Mouse (Mus musculus): Measurements from ENCODE around the gene Car4. TPM values are rescaled to one million over a fixed set of nuclear protein-coding genes. Genes with fewer than 3 reads are reported as not detected.

Car4 gene
- total and polyA plus RNA-seq, 2 experiments from 2014 or later = 2.0 to 12.3 TPM

GRCm38 (mm10) chr11:84943948-84944347 lies 13.6 kb upstream of the Car4 start:
- Histone ChIP-seq H3K9ac (replicated peaks; ENCODE audit: low read length) (no peak overlapping the region), H3K27ac (no peak overlapping the region), H3K36me3 (ENCODE audit: insufficient read depth, low read length) (no peaks in the 10 kb centered on the region), H3K27me3 (ENCODE audit: insufficient read depth, low read length) (no peaks in the 10 kb centered on the region), H3K4me1 (ENCODE audit: insufficient read depth, low read length) (peaks cover 16% of the 10 kb centered on the region; the same call in 1 of the 2 replicates), H3K4me2 (ENCODE audit: low read depth, low read length) (peak overlapping the region; percentile 25), H3K4me3 (ENCODE audit: low read length) (no peak overlapping the region), H3K9me3 (ENCODE audit: low read length) (no peaks in the 10 kb centered on the region)
- DNase-seq (ENCODE audit: low spot score) (peak; percentile 53), ATAC-seq (no peak)
- WGBS = 4% methylated on average over 15 of the region's 15 CpGs
- no peak for TF ChIP-seq CTCF (IDR thresholded peaks at IDR 0.05; ENCODE audit: low read depth)

GRCm38 (mm10) chr11:84944639-84945435 lies 12.7 kb upstream of the Car4 start:
- DNase-seq (ENCODE audit: low spot score) (no peak), ATAC-seq (peak; percentile 60; the same call in 1 of the 2 replicates)
- no peak overlapping the region for H3K4me3 ChIP-seq (ENCODE audit: low read length)
- peaks cover 14% of the 10 kb centered on the region; the same call in 1 of the 2 replicates for H3K4me1 ChIP-seq (ENCODE audit: insufficient read depth, low read length)
- H3K27me3 ChIP-seq (ENCODE audit: insufficient read depth, low read length) = no peaks in the 10 kb centered on the region
- no peak overlapping the region for H3K9ac ChIP-seq (replicated peaks; ENCODE audit: low read length)
- no peak overlapping the region for H3K4me2 ChIP-seq (ENCODE audit: low read depth, low read length)
- 10% methylated on average over 12 of the region's 12 CpGs for WGBS
- H3K36me3 ChIP-seq (ENCODE audit: insufficient read depth, low read length) = no peaks in the 10 kb centered on the region
- H3K27ac ChIP-seq = no peak overlapping the region
- no peak for TF ChIP-seq CTCF (IDR thresholded peaks at IDR 0.05; ENCODE audit: low read depth)
- no peaks in the 10 kb centered on the region for H3K9me3 ChIP-seq (ENCODE audit: low read length)

- Histone ChIP-seq H3K9me3 (ENCODE audit: low read length) (no peaks in the 10 kb centered on the region), H3K9ac (replicated peaks; ENCODE audit: low read length) (no peak overlapping the region), H3K27ac (no peak overlapping the region), H3K36me3 (ENCODE audit: insufficient read depth, low read length) (no peaks in the 10 kb centered on the region), H3K4me3 (ENCODE audit: low read length) (no peak overlapping the region), H3K4me2 (ENCODE audit: low read depth, low read length) (no peak overlapping the region), H3K4me1 (ENCODE audit: insufficient read depth, low read length) (0 out of 2 replicates have a peak, but pooled peaks cover 9% of the 10 kb centered on the region), H3K27me3 (ENCODE audit: insufficient read depth, low read length) (no peaks in the 10 kb centered on the region)
- no peak for TF ChIP-seq CTCF (IDR thresholded peaks at IDR 0.05; ENCODE audit: low read depth)
- DNase-seq (ENCODE audit: low spot score) (no peak), ATAC-seq (no peak)
- WGBS = 77% methylated on average over 3 of the region's 3 CpGs
Observed at GRCm38 (mm10) chr11:84945841-84946240, 11.7 kb upstream of the Car4 start.

- DNase-seq (ENCODE audit: low spot score) (peak; percentile 74), ATAC-seq (peak; percentile 73)
- Histone ChIP-seq H3K9me3 (ENCODE audit: low read length) (no peaks in the 10 kb centered on the region), H3K36me3 (ENCODE audit: insufficient read depth, low read length) (no peaks in the 10 kb centered on the region), H3K4me2 (ENCODE audit: low read depth, low read length) (no peak overlapping the region), H3K4me1 (ENCODE audit: insufficient read depth, low read length) (0 out of 2 replicates have a peak, but pooled peaks cover 9% of the 10 kb centered on the region), H3K27me3 (ENCODE audit: insufficient read depth, low read length) (no peaks in the 10 kb centered on the region), H3K4me3 (ENCODE audit: low read length) (no peak overlapping the region), H3K27ac (peak overlapping the region; percentile 43; the same call in 1 of the 2 replicates), H3K9ac (replicated peaks; ENCODE audit: low read length) (no peak overlapping the region)
- 28% methylated on average over 6 of the region's 6 CpGs for WGBS
- no peak for TF ChIP-seq CTCF (IDR thresholded peaks at IDR 0.05; ENCODE audit: low read depth)
Observed at GRCm38 (mm10) chr11:84947206-84947605, 10.4 kb upstream of the Car4 start.

- 29% methylated on average over 3 of the region's 3 CpGs for WGBS
- H3K27ac ChIP-seq = peak overlapping the region; percentile 16; the same call in 1 of the 2 replicates
- H3K27me3 ChIP-seq (ENCODE audit: insufficient read depth, low read length) = no peaks in the 10 kb centered on the region
- DNase-seq (ENCODE audit: low spot score) = no peak
- 0 out of 2 replicates have a peak, but pooled peaks cover 9% of the 10 kb centered on the region for H3K4me1 ChIP-seq (ENCODE audit: insufficient read depth, low read length)
- H3K36me3 ChIP-seq (ENCODE audit: insufficient read depth, low read length) = no peaks in the 10 kb centered on the region
- ATAC-seq = no peak
- H3K4me3 ChIP-seq (ENCODE audit: low read length) = no peak overlapping the region
- H3K4me2 ChIP-seq (ENCODE audit: low read depth, low read length) = no peak overlapping the region
- no peak for TF ChIP-seq CTCF (IDR thresholded peaks at IDR 0.05; ENCODE audit: low read depth)
- H3K9ac ChIP-seq (replicated peaks; ENCODE audit: low read length) = no peak overlapping the region
- H3K9me3 ChIP-seq (ENCODE audit: low read length) = no peaks in the 10 kb centered on the region
Observed at GRCm38 (mm10) chr11:84948114-84948513, 9.5 kb upstream of the Car4 start.

GRCm38 (mm10) chr11:84948526-84948925 lies 9.1 kb upstream of the Car4 start:
- Histone ChIP-seq H3K4me3 (ENCODE audit: low read length) (no peak overlapping the region), H3K9me3 (ENCODE audit: low read length) (no peaks in the 10 kb centered on the region), H3K27me3 (ENCODE audit: insufficient read depth, low read length) (no peaks in the 10 kb centered on the region), H3K4me2 (ENCODE audit: low read depth, low read length) (no peak overlapping the region), H3K9ac (replicated peaks; ENCODE audit: low read length) (no peak overlapping the region), H3K36me3 (ENCODE audit: insufficient read depth, low read length) (no peaks in the 10 kb centered on the region), H3K27ac (no peak overlapping the region), H3K4me1 (ENCODE audit: insufficient read depth, low read length) (0 out of 2 replicates have a peak, but pooled peaks cover 8% of the 10 kb centered on the region)
- DNase-seq (ENCODE audit: low spot score) = no peak
- WGBS = 29% methylated on average over 3 of the region's 3 CpGs
- no peak for TF ChIP-seq CTCF (IDR thresholded peaks at IDR 0.05; ENCODE audit: low read depth)
- ATAC-seq = no peak

GRCm38 (mm10) chr11:84952611-84953010 lies 5.0 kb upstream of the Car4 start:
- 65% methylated on average over 2 of the region's 2 CpGs for WGBS

More at GRCm38 (mm10) chr11:84952611-84953010, 5.0 kb upstream of the Car4 start:
- H3K9me3 ChIP-seq (ENCODE audit: low read length) = no peaks in the 10 kb centered on the region
- no peak for TF ChIP-seq CTCF (IDR thresholded peaks at IDR 0.05; ENCODE audit: low read depth)
- H3K27ac ChIP-seq = no peak overlapping the region
- no peak overlapping the region for H3K4me2 ChIP-seq (ENCODE audit: low read depth, low read length)
- no peak overlapping the region for H3K4me3 ChIP-seq (ENCODE audit: low read length)
- H3K4me1 ChIP-seq (ENCODE audit: insufficient read depth, low read length) = peaks cover 3% of the 10 kb centered on the region
- peaks cover 10% of the 10 kb centered on the region; the same call in 1 of the 2 replicates for H3K27me3 ChIP-seq (ENCODE audit: insufficient read depth, low read length)
- DNase-seq (ENCODE audit: low spot score) (no peak), ATAC-seq (no peak)
- H3K9ac ChIP-seq (replicated peaks; ENCODE audit: low read length) = no peak overlapping the region
- no peaks in the 10 kb centered on the region for H3K36me3 ChIP-seq (ENCODE audit: insufficient read depth, low read length)
